Mouse (Mus musculus) left cerebral cortex, postnatal 10 days (tissue): ENCODE measurements around the gene Actg1. TPM values are rescaled to one million over a fixed set of nuclear protein-coding genes. Genes with fewer than 3 reads are reported as not detected.
"Not testable (repeated sequence)": the region's sequence is repeated elsewhere in the genome, so short reads cannot be mapped to it uniquely, and the experiment has no call there.

Experiments
- DNase-seq, 2 experiments: peaks; one replicate each; pipeline ENCODE4 v3.0.0; 2021 to 2022; ENCODE audit warnings: low spot score in 2 of 2, mixed read lengths in 1 of 2; ENCODE audit errors: extremely low spot score in 1 of 2
- intact Hi-C: fragments of 180-260 bp; cut with DNase I; formaldehyde crosslinking; loops from one replicate; pipeline ENCODE4 v1.15.1; 2025
- total RNA-seq, 2 experiments: library from RNA; stranded (reverse); gene quantifications; 2 replicates each; pipeline ENCODE4 v1.2.3; 2021

The Actg1 gene
- total RNA-seq, 2 experiments from 2014 or later, result 2,375 to 2,523 TPM

DNA sequence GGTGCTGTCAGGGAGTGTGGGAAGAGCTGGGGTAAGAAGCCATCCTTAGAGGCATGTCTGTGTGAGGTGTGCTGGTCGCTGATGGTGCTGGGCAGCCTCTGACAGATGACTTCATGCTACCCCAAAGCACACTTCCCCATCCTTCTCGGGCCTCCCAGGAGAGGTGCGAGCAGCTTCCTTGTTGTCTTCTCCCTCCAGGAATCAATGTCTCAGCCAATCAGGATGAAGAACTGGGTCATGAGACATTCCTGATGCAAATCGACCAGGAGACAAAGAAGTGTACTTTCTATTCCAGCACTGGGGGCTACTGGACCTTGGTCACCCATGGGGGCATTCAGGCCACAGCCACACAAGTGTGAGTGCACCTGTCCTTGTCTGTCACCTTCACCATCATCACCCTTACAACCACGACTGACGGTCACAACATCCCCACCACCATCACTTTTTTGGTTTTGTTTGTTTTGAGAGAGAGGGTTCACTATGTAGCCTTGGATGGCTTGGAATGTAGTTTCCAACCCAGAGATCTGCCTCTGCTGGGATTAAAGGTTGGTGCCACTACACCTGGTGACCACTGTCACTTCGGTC is 18.2 kb upstream of the Actg1 start:
- no peak for DNase-seq
- intact Hi-C loops, result no loop called here

DNA sequence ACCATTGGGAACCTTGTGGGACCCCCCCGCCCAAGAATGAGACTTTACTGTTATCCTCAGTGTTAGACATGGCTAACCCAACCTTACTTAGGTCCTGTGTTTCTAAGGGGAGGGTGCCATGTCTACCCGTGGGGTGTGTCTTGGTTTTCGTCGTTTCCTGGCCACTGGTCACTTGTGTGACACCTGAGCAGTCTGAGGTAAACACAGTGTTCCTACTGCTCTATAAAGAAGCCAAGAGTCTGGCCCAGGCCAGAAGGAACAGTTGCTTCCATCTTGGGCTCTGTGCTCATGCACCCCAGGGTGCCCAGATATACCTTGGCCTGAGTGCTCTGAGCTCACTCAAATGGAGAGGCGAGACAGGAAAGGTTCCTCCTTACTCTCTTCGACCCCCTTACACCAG is 14.5 kb upstream of the Actg1 start:
- intact Hi-C loops, result no loop called here
- DNase-seq, result no peak

DNA sequence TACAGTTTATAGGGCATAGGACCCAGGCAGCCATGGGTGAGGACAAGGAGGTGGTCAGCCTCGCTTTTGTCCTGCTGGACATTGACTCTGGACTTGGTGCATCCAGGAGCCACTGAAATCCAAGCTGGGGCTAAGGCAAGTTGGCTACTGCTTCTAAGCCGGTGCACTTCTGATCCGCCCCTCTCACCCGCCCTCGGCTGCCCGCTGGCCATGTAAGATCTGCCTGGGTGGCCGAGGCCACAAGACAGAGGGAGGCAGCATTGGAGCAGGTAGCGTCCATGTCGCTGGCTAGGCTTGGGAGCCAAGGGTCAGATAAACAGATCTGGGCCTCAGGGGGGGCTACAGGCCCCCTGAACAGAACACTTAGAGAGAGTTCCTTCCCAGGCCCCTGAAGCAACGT is 13.0 kb upstream of the Actg1 start, which contains the start of gene Fscn2:
TSS of gene Fscn2 (plus strand) at position 240 of the 400 bp plus-strand sequence.
- intact Hi-C loops, result no loop called here
- peak in 1 of 2 experiments; percentile 22 for DNase-seq

DNA sequence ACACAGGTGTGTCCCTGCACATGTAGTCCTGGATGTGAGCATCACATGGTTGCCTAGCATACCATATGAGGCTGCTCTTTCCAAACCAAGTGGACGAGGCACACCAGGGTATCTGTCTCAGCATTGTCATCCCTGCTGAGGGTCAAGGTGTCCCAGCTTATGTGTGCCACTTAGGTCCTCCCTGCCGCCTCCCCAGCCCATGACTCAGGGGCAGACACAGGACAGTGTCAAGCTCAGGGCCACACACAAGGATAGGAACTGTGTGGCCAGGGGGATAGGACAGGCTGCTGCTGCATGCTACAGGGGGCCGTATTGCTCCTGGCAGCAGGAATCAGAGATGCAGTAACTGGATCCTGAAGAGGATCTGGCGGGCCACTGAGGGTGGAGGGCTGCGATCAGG is 12.4 kb upstream of the Actg1 start:
- DNase-seq, result peak in 1 of 2 experiments; percentile 22
- intact Hi-C loops, result no loop called here

DNA sequence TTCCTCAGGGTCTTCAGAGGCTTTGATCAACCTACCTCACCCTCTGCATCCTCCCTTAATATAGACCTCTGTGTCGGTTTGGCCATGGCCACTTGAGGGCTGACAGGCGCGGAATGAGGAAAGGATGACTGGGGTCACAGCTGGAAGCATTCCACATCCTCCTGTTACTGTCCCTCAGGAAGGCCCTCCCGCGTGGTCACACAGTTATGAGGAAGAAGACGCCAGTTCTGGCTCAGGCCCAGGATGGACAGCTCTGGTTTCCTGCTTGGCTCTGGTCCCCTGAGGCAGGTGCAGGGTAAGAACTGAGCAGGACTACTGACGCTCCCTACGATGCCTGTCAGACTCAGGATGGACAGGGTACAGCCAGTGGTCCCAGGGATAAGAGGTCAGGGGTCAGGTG is 11.7 kb upstream of the Actg1 start:
- intact Hi-C loops, result no loop called here
- peak in 1 of 2 experiments; percentile 82 for DNase-seq

DNA sequence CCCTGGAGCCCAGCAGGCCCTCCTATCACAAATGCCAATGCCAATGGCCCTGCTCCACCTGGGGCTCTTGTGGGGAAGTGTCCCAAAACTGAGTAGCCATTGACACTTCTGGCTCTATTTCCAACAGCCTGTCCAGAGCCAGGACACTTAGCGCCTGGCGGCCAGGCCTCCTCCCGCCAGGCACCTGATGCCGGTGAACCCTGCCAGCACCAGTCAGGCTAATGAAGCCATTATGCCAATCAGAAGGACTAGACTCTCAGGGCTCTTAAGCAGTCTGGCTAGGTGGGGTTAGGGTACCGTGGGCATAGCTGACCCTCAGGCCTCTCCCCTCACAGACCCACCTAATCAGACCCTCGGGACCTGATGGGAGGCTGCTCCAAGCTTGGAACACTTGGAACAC is 11.0 kb upstream of the Actg1 start:
- no peak for DNase-seq
- intact Hi-C loops, result no loop called here

DNA sequence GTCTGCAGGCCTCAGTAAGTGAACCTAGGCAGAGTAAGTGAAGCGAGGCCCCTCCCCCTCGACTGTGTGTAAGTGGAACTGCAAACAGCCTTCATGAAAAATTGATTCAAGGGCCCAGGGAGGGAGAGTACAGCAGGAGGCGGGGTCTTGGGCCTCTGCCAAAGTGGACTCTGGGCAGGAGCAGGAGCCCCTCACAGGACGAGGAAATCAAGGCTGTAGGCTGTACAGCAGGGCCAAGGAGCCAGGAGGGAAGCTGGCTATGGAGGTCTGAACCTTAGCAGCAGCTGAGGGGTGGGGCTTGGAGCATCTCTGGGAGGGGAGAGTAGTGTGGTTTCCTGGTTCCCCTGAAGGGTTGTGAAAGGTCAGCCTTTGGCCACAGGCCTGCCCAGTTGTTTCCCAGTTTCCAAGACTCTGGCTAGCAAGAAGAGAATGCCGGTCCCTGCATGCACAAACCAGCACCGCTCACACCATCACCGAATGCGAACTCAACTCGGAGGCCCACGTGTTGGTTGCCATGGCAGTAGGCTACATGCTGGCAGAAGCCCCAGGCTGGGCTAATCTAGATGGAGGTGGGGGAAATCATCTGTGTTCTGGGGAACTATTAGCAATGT is 9.6 kb upstream of the Actg1 start:
- DNase-seq, result peak; percentile 82 to 88
- intact Hi-C loops, result no loop called here

DNA sequence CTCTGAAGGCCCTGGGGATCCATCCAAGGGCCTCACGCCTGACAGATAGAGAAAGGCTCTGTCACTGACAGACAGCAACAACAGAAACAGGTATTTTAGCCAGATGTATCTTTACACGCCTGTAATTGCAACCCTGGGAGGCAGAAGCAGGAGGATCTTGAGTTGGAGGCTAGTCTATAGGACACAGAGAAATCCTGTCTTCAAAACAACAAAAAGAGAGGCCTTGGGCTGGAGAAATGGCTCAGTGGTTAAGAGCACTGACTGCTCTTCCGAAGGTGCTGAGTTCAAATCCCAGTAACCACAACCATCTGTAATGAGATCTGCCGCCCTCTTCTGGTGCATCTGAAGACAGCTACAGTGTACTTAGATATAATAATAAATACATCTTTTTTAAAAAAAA is 8.6 kb upstream of the Actg1 start:
- DNase-seq, result no peak
- intact Hi-C loops, result no loop called here

DNA sequence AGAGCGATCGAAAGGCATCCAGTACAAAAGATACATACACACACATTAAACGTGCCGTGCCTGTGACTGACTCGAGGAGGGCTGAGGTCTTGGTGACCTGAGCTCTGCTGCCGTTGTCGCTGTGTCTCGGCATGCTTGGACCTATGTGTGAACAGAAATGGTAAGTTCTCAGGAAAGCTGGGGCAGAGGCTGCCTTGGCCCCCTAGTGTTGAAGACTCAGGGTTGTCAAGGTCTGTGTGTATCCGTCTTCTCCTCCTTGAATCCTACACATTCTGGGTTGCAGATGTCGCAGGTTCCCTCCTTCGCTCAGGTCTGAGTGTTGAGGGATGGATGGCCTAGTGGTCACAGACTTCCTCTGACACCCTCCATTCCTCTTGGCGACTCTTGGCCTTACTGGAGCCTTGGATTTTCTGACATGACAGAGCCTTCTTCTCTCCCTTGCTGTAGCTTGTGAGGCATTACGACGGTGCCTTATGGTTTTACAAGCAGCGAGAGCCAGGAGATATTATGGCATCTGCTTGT is 8.0 kb upstream of the Actg1 start:
- peak in 1 of 2 experiments; percentile 24 for DNase-seq
- intact Hi-C loops, result no loop called here

DNA sequence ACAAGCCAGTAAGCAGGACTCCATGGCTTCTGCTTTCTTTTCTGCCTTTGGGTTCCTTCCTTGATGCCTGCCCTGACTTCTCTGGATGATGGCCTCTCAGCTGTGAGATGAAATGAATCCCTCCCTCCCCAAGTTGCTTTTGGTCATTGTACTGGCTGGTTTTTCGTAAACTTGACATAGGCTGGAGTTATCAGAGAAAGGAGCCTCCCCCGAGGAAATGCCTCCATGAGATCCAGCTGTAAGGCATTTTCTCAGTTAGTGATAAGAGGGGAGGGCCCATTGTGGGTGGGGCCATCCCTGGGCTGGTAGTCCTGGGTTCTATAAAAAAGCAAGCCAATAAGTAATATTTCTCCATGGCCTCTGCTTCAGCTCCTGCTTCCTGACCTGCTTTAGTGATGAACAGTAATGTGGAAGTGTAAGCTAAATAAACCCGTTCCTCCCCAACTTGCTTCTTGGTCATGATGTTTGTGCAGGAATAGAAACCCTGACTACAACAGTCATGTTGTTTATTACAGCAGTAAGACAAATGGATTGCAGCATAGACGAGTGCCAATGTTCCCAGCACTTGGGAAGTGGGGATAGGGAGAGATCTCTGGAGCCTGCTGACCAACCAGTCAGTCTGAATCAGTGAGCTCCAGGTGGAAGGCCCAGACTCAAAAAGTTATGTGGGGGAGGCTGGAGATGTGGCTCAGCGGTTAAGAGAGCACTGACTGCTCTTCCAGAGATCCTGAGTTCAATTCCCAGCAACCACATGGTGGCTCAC is 7.1 kb upstream of the Actg1 start:
- intact Hi-C loops, result no loop called here
- no peak for DNase-seq

DNA sequence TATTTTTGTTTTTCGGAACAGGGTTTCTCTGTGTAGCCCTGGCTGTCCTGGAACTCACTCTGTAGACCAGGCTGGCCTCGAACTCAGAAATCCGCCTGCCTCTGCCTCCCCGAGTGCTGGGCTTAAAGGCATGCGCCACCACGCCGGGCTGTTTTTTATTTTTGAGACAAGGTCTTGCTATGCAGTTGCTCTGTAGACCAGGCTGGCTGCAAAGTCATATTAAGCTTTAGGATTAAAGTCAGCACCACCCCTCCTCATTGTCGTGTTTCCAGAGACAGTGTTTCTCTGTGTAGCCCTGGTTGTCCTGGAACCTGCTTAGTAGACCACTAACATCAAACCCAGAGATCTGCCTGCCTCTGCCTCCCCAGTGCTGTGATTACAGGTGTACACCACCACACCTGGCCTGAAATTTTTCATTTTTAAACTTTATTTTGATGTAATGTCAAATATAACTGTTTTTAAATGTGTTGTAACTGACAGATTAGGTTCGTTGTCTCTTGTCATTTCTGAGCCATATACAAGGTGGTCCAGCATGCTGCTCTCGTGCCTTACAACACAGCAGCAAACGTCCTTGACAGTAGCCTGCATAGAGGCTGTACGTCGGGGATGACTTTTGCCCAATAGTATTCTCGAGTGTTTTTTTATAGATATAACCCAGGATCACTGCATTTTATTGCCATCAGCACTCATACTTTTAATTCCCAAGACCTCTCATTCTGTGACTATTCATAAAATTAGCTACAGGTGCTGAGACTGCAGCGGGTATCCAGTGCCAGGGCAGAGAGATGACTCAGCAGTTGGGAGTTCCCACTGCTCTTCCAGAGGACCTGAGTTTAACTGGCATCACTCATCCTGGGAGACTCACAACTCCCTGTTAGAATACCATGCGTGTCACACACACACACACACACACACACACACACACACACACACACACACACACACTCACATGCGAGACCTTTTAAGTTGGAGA is 6.2 kb upstream of the Actg1 start:
- intact Hi-C loops, result no loop called here
- DNase-seq, result no peak

DNA sequence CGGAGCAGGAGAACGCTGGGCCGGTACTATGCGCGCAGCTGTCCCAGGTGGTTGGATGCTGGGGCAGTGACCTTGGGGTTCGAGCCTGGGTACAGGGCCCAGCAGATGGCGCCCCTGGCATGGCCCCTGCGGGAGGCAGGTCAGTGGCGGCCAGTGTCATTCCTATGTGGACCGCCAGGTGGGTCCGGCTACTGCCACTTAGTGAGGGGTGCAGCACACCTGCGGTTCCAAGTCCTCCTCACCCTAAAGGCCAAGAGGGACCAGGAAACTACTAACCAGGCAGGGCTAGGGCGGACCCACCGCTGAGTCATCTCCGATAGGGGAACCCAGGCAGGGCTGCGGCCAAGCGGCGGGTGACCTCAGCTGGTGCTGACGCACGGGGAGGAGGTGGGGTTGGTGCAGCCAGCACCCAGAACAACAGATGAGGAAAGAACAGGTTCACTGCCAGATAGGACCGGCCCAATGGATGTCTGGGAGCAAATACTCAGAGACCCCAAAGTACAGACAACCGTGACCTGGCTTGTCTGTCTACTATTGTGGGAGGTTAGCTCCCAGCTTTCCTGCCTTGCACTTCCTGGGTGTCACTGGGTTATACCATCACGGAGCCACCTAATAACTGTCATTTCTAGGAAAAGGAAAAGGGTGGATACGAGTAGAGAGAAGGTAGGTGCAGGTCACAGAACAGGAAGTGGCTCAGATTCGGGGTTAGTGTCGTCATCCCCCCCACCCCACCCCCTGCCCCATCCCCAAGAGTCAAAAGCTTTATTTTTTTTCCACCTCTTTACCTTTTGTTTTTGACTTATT is 5.4 kb upstream of the Actg1 start:
- intact Hi-C loops, result no loop called here
- peak in 1 of 2 experiments; percentile 86 for DNase-seq

DNA sequence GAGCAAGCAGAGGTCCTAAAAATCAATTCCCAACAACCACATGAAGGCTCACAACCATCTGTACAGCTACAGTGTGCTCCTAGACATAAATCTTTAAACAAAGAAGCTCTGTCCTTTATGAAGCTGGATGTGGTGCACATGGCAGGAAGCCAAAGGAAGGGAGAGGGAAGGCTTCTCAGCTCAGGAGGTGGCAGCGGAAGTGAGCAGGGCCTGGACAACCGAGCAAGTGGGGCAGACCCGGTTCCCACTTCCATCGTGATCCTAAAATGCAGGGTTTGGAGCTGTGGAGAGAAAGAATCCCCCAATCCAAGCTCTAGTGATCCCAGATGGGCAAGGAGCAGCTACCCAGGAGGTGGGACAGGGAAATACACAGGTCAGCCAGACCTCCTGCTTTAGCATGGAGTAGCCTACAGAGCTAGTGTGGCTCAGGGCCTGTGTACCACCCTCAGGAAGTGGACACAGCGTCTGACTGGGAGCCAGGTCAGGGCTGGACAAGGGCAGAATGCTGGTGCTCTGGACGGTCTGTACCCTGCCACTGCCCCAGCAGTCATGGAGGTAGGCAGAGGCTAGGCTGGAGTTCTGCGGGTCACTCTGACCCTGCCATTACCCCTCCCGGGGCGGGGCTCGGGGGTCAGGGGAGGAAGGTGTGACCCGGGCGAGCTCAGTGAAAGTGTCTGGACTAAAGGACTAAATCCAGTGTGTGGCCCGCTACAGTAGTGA is 4.4 kb upstream of the Actg1 start:
- intact Hi-C loops, result no loop called here
- peak in 1 of 2 experiments; percentile 81 for DNase-seq

DNA sequence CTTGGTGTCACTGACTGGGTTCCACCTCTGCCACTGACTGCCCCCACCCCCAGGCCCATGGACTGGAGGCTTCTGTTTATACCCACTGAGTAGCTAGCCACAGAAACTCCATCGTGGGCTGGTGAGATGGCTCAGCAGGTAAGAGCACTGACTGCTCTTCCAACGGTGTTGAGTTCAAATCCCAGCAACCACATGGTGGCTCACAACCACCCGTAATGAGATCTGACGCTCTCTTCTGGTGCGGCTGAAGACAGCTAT is 3.7 kb upstream of the Actg1 start:
- intact Hi-C loops, result not testable (repeated sequence)
- DNase-seq, result peak in 1 of 2 experiments; percentile 38

DNA sequence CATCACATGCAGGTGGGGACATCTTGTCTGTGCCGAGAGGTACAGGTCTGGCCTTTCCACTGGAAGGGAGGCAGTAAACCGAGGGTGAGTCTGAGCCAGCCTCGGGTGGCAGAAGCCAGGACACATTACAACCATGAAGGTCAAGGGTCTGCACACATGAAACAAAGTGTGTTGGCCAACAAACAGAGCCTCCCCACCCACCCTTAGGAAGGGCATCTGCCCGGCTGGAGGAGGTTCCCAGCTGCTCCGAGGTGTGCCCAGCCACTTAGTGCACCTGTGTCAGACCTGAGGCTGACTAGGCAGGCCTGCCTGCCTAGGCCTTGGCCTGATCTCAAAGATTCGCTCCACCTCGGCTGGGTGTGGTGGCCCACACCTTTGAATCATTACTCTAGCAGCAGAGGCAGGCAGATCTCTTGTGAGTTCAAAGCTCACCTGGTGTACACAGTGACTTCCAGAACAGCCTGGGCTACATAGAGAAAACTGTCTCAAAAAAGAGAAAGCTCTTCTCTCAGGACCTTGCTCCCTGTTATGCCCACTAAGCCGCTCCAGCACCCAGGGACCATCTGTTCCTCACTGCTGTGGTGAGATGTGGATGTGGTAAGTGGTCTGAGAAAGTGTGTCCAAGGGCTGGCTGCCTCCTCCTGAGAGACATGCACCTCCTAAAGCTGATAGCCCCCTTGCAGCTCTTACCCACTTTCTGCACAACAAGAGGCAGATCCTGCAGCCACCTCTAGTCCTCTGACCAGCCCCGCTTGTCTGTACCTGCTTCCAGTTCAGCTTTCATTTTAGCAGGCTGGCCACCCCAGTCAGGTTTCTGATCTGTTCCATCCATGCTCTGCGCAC is 3.1 kb upstream of the Actg1 start:
- DNase-seq, result peak in 1 of 2 experiments; percentile 32
- intact Hi-C loops, result no loop called here

DNA sequence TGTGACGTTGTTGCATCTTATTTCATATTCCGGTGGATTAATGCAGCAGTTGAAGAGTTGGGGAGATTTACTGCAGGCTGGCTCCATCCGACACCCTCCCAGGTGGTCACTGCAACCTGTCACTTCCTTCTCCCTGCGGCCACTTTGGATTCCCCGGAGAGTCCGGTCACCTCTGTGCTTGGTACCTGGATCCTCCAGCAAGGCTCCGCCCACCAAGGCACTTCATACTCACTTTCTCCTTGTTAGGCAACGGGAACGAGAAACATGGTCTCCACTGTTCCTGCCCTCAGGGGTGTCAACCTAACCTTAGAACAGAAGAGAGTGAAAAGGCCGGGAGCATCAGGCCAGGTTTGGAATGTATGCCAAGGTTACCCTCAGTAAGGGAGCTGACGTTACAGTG is 2.4 kb upstream of the Actg1 start:
- intact Hi-C loops, result no loop called here
- peak in 1 of 2 experiments; percentile 42 for DNase-seq
